Mouse (Mus musculus): ENCODE measurements at regions not wholly inside any gene's neighbourhood (a gene's known extent, or its start where the extent isn't known, plus 50 kb on each side); places are given as distances from the start of the nearest gene placed in this dataset.

DNA sequence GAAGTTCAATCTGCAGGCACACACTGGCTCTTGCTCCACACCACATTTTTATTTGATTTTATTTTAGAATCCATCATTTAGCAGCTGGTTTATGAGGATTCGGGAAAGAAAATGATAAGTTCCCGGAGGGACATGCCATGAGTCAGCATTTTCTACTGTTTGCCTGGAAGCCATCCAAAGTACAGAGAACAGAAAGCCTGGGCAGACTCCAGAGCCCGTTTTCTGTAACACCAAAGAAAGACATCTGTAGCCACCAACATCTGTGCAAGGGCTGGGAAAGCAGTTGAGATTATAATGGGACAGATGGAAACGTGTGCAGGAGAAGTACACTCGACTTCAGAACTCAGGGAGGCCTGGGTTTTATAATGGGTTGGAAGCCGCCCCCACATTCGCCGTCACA, 62.8 kb upstream of the Pum3 start:
- Histone ChIP-seq H3K9me3 (ENCODE audit: low read depth, low read length) (no peaks in the 10 kb centered on the region), H3K9ac (no peak overlapping the region), H3K27me3 (ENCODE audit: insufficient read depth, low read length) (no peaks in the 10 kb centered on the region), H3K27ac (ENCODE audit: low read depth) (no peak overlapping the region), H3K4me3 (ENCODE audit: low read depth, low read length) (no peak overlapping the region), H3K4me2 (no peak overlapping the region), H3K4me1 (ENCODE audit: insufficient read depth) (no peaks in the 10 kb centered on the region), H3K36me3 (ENCODE audit: insufficient read depth) (no peaks in the 10 kb centered on the region)
- no peak for TF ChIP-seq CTCF (IDR thresholded peaks at IDR 0.05; ENCODE audit: low read depth)
- ATAC-seq (ENCODE audit: insufficient read depth): no peak
- 64% methylated on average over 8 of the region's 8 CpGs for WGBS
- peak; percentile 73 for DNase-seq

DNA sequence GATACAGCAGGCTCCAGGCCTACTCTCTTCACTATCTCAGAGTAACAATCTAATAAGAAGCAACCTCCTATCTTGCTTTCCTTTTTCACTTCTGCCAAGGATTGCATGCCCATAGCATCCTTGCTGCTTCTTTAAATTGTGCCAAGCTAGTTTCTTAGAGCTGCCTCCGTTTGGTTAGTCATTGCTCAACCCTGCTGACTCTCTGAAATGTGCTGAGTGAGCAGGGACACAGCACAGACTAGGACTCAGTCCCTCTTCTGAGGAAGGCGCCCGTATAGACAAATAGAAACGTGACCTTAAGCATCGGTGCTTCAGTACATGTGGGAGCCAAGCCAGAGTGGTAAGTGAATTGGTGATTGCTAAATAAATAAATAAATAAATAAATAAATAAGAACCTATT, 62.2 kb upstream of the Pum3 start:
- no peak for DNase-seq
- H3K9ac ChIP-seq: no peak overlapping the region
- no peaks in the 10 kb centered on the region for H3K4me1 ChIP-seq (ENCODE audit: insufficient read depth)
- no peak overlapping the region for H3K4me2 ChIP-seq
- H3K27ac ChIP-seq (ENCODE audit: low read depth): no peak overlapping the region
- H3K9me3 ChIP-seq (ENCODE audit: low read depth, low read length): no peaks in the 10 kb centered on the region
- no peak for TF ChIP-seq CTCF (IDR thresholded peaks at IDR 0.05; ENCODE audit: low read depth)
- ATAC-seq (ENCODE audit: insufficient read depth): no peak
- no peak overlapping the region for H3K4me3 ChIP-seq (ENCODE audit: low read depth, low read length)
- H3K36me3 ChIP-seq (ENCODE audit: insufficient read depth): no peaks in the 10 kb centered on the region
- WGBS: 79% methylated on average over 5 of the region's 5 CpGs
- H3K27me3 ChIP-seq (ENCODE audit: insufficient read depth, low read length): no peaks in the 10 kb centered on the region

DNA sequence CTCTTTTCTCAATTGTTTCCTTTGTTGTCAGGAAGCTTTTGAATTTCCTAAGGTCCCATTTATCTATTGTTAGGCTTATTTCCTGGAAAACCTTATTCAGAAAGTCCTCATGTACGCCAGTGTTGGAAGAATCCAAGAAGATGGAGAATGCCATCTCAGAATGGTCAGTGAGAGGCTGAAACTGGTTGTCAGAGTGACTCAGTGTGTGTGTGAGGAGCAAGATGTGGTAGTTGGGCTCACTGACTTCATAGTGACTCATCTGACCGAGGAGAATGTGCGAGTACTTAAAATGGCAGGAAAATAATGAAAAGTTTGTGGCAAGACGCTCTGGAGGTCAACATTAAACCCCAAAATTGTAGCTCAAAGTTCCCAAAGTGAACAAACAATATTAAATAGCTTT, 59.4 kb upstream of the Pum3 start:
- Histone ChIP-seq H3K36me3 (ENCODE audit: insufficient read depth) (no peaks in the 10 kb centered on the region), H3K9me3 (ENCODE audit: low read depth, low read length) (no peaks in the 10 kb centered on the region), H3K4me1 (ENCODE audit: insufficient read depth) (no peaks in the 10 kb centered on the region), H3K27me3 (ENCODE audit: insufficient read depth, low read length) (no peaks in the 10 kb centered on the region), H3K4me3 (ENCODE audit: low read depth, low read length) (no peak overlapping the region), H3K27ac (ENCODE audit: low read depth) (no peak overlapping the region), H3K4me2 (no peak overlapping the region), H3K9ac (no peak overlapping the region)
- no peak for DNase-seq
- no peak for ATAC-seq (ENCODE audit: insufficient read depth)
- 75% methylated on average over 4 of the region's 4 CpGs for WGBS
- TF ChIP-seq CTCF (IDR thresholded peaks at IDR 0.05; ENCODE audit: low read depth): no peak
